Mouse (Mus musculus): ENCODE data around the gene Aplp2. TPM values are rescaled to one million over a fixed set of nuclear protein-coding genes. Genes with fewer than 3 reads are reported as not detected.

Gene Aplp2
- total and polyA plus RNA-seq, 2 experiments from 2014 or later, result 444 to 466 TPM

GRCm38 (mm10) chr9:31108464-31108863 lies 103.2 kb downstream of the Aplp2 start:
- 93% methylated on average over 7 of the region's 8 CpGs for WGBS
- Histone ChIP-seq H3K27me3 (ENCODE audit: insufficient read depth, low read length) (no peaks in the 10 kb centered on the region), H3K4me3 (ENCODE audit: low read length) (no peak overlapping the region), H3K27ac (no peak overlapping the region), H3K9ac (replicated peaks; ENCODE audit: low read length) (no peak overlapping the region), H3K4me2 (ENCODE audit: low read depth, low read length) (no peak overlapping the region), H3K9me3 (ENCODE audit: low read length) (no peaks in the 10 kb centered on the region), H3K36me3 (ENCODE audit: insufficient read depth, low read length) (no peaks in the 10 kb centered on the region), H3K4me1 (ENCODE audit: insufficient read depth, low read length) (no peaks in the 10 kb centered on the region)
- ATAC-seq, result no peak
- no peak for DNase-seq (ENCODE audit: low spot score)
- TF ChIP-seq CTCF (IDR thresholded peaks at IDR 0.05; ENCODE audit: low read depth), result no peak

Other genes starting within 250 kb of the Aplp2 start
- 13.7 and 18.6 TPM in 2 replicates for gene Zbtb44, start 181.2 kb downstream of the Aplp2 start, total RNA-seq (2014; rRNA removed)
- 3.8 and 4.1 TPM in 2 replicates for gene Zbtb44, start 181.2 kb downstream of the Aplp2 start, polyA plus RNA-seq (2015; fragmentation: Nextera tagmentation; extraction: Ambion mirVana)
- 1.1 TPM in 2 replicates for gene St14, start 80.0 kb downstream of the Aplp2 start, total RNA-seq (2014; rRNA removed)
- gene St14, start 80.0 kb downstream of the Aplp2 start, polyA plus RNA-seq (2015; fragmentation: Nextera tagmentation; extraction: Ambion mirVana), result 0.84 and 0.90 TPM in 2 replicates
- 12.8 and 13.9 TPM in 2 replicates for gene Prdm10, start 68.7 kb upstream of the Aplp2 start, total RNA-seq (2014; rRNA removed)
- 4.2 and 4.8 TPM in 2 replicates for gene Prdm10, start 68.7 kb upstream of the Aplp2 start, polyA plus RNA-seq (2015; fragmentation: Nextera tagmentation; extraction: Ambion mirVana)
- gene Nfrkb, start 174.4 kb upstream of the Aplp2 start, total RNA-seq (2014; rRNA removed), result 39.1 and 41.3 TPM in 2 replicates
- gene Nfrkb, start 174.4 kb upstream of the Aplp2 start, polyA plus RNA-seq (2015; fragmentation: Nextera tagmentation; extraction: Ambion mirVana), result 23.2 and 24.1 TPM in 2 replicates

Data from hindbrain, postnatal 0 days (tissue).